Mouse (Mus musculus) heart, postnatal 36 days (tissue): ENCODE data around the gene Foxp3. TPM values are rescaled to one million over a fixed set of nuclear protein-coding genes. Genes with fewer than 3 reads are reported as not detected.

ENCODE experiments used
- DNase-seq, 2 experiments: peaks; one replicate each; pipeline ENCODE4 v3.0.0; 2021 to 2022
- intact Hi-C: fragments of 180-260 bp; cut with DNase I; formaldehyde crosslinking; loops from one replicate; pipeline ENCODE4 v1.15.1; 2025
- total RNA-seq, 2 experiments: library from RNA; stranded (reverse); gene quantifications; 2 replicates each; pipeline ENCODE4 v1.2.3; 2021

The Foxp3 gene
- total RNA-seq, 2 experiments from 2014 or later: not detected

DNA sequence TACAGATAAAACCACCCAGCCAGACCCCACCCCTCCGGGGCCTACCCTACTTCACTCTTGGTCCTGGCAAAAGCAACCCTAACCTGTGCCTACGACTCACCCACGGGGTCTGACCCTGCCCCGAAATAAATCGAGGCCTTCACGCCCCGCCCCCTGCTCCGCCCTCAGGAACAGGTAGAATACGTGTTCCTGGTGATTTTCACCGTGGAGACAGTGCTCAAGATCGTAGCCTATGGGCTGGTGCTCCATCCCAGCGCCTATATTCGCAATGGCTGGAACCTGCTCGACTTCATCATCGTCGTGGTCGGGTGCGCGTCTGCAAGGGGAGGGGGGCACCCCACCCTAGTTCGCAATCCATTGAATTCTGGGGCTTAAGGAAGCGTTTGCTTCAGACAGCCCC, 36.6 kb downstream of the Foxp3 start:
- intact Hi-C loops: no loop called here
- DNase-seq: no peak

DNA sequence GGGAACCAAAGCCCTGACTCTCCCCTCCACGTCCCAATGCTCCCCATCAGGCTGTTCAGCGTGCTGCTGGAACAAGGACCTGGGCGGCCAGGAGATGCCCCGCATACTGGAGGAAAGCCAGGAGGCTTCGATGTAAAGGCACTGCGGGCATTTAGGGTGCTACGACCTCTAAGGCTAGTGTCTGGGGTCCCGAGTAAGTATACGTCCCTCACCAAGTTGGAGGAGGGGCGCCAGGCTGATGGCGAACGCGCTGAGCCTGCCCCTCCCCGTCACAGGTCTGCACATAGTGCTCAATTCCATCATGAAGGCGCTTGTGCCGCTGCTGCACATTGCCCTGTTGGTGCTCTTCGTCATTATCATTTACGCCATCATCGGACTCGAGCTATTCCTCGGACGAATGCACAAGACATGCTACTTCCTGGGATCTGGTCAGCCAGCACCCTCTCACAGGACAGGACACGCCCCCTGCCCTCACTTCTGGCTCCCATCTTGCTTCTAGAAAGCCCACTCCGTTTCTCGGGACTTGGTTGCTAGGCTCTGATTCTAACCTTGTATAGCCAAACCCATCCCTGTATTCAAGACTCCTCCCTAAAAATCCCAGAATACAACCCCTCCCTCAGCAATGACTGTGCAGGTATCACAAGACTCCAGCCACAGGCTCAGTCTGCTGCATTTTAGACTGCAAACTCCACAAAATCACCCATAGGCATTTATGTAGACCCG, 37.3 kb downstream of the Foxp3 start:
- intact Hi-C loops: no loop called here
- no peak for DNase-seq

DNA sequence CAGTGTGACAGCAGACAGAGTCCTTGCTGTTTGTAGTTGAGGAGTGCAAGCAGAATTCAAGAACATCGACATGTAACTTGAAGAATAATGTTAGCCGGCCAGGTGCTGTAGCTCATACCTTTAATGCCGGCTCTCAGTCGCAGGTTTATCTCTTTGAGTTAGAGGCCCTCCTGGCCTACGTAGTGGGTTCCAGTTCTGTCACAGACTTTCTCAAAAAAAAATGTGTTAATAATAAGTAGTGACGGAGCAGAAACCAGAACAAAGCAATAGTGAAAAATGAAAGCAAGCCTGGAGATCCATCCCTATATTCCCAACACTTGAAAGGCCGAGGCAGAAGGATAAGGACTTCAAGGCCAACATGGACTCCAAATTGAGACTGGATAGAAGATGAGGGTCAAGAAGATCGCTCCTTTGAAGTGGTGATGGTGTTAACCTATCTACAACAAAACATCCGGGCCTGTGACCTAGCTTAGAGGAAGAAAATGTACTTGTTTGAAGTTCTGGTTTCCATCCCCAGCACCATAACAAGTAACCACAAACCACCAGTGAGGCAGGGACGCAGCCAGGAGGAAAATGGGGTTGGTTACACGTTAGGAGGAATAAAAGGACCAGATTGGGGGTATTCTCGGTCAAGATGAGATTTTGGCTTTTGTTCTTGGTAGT, 44.6 kb downstream of the Foxp3 start:
- intact Hi-C loops: no loop called here

DNA sequence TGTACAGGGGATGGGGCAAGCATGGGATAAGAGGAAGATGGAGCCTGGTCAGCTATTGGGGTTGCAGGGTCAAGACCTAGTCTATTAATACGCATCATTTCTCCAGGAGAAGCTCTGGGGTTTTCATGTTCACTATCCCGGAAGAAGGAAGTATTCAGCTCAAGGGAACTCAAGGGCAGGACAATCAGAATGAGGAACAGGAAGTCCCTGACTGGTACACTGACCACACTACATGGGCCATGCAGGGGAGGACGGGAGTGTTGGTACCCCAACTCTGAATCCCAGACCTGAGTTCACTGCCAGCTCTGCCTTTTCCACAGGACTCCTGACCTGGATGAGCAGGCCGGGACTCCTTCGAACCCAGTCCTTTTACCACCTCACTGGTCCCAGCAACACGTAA, 59.1 kb downstream of the Foxp3 start:
- DNase-seq: no peak
- intact Hi-C loops: no loop called here

More for the DNA sequence above, 44.6 kb downstream of the Foxp3 start:
- no peak for DNase-seq

DNA sequence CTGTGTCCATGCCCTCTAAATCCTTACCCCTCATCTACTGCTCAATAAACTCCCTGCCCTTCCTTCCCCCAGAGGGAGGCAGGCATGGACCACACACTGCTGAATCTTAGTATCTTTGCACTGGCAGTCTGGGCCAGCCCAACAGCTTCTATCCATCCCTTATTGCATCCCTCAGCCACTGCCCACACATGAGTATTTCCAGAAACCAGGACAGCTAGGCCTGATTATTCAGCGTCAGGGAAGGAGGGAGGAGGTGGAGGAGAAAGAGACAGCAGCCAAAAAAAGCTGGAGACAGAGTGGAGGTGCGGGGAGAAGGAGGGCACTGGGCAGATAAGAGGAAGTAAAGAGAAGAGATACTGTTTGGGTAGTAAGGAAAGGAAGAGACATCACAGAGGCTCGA, 61.7 kb downstream of the Foxp3 start:
- DNase-seq: no peak
- intact Hi-C loops: no loop called here

DNA sequence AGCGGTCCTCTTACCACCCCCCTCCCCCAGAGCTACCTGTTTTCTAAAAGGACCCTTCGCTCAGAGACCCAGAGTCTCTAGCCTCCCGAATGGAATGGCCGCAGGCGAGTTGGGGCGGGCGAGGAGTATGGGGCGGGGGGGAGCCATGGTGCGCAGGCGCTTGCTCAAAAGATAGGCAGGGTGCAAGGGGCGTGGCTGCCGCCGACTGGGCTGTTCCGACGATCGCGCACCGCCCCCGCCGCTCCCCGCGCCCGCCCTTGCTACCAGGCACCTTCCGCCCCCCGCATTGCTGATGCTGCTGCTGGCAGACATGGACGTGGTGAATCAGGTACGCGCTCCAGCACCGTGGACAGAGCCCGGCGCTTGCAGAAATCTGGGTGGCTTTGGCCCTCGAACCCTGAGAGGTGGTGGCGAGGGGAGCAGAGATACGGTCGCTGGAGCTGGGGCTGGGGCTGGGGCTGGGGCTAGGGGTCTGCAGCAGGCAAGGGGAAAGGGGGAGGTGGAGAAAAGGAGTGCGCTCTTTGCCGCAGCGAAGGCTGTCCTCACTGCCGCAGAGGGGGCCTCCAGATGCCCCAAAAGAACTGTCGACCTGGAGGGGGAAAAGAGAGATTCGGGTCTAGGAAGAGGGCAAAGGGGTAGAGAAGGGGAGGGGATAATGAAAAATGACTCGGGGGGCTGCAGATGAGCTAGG, 65.1 kb downstream of the Foxp3 start, which contains the start of gene Syp:
Gene Syp (plus strand): TSS at position 71 of the 691 bp plus-strand sequence.
- peak; percentile 45 to 66 for DNase-seq
- intact Hi-C loops: no loop called here

DNA sequence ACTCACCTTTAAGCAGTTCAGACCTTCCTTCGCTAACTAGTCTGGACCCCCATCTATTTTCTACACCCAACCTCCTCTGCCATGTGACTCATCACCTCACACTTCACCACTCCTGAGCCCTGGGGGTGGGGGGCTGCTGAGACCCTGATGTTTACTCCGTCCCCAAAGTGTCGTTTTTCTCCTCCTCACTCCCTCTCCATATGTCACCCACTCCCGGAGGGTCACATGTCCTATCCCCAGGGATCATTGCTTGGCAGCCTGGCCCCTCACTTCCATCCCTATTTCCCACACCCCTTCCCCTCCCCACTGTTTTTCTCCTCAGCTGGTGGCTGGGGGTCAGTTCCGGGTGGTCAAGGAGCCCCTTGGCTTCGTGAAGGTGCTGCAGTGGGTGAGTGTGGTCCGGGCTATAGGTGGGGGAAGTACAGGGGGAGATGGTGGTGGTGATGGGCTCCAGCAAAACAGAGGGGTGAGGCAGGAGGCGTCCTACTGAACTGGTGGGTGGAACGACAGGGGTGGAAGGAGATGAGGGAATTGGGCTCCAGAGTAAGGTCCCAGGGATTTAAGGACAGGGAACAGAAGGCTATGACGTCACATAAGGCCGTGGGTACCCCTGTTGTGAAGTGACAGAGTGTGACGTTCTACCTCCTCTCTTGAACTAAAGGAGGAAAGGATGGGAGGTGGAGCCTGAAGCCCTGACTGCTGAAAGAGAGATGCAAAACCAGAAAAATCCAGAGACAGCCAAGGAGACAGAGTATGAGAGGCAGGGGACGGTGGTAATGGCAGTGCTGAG, 66.3 kb downstream of the Foxp3 start:
- intact Hi-C loops: loop anchor here (5.0 kb wide), 1 partner anchor 217 kb away; no protein-coding TSS in a partner anchor
- no peak for DNase-seq

DNA sequence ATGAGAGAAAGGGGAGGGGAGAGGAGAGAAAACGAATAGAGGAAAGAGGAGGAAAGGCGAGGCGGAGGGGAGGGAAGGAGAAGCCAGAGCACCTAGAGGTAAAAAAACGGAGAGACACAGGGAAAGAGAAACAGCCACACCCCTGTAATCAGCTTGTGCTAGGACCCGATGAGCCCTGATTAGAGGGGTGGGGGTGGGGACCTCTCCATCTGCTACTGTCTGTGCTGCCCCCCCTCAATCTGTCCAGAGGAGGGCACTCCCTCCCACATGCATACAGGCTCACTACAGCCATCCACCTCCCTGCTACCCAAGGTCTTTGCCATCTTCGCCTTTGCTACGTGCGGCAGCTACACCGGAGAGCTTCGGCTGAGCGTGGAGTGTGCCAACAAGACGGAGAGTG, 67.3 kb downstream of the Foxp3 start:
- no peak for DNase-seq
- intact Hi-C loops: loop anchor here (5.0 kb wide), 1 partner anchor 218 kb away; no protein-coding TSS in a partner anchor

Other genes with a start within 250 kb of the Foxp3 start
- under 1 TPM; 0.76 to 0.92 TPM for gene Usp27x, start 197.8 kb upstream of the Foxp3 start, total RNA-seq
- 1 to 10 TPM; 2.0 to 3.0 TPM for gene Ppp1r3f, start 639 bp downstream of the Foxp3 start, total RNA-seq
- gene Ccdc22, start 31.9 kb downstream of the Foxp3 start, total RNA-seq: 10 to 100 TPM; 10.8 to 10.9 TPM
- not detected for gene Cacna1f, start 33.4 kb downstream of the Foxp3 start, total RNA-seq
- 1 to 10 TPM; 1.0 to 2.6 TPM for gene Syp, start 64.8 kb downstream of the Foxp3 start, total RNA-seq
- gene Prickle3, start 83.6 kb downstream of the Foxp3 start, total RNA-seq: 10 to 100 TPM; 17.0 to 26.0 TPM
- 10 to 100 TPM; 48.4 to 62.1 TPM for gene Plp2, start 97.7 kb downstream of the Foxp3 start, total RNA-seq
- 10 to 100 TPM; 25.2 to 33.2 TPM for gene Magix, start 107.6 kb downstream of the Foxp3 start, total RNA-seq
- gene Gpkow, start 123.5 kb downstream of the Foxp3 start, total RNA-seq: 10 to 100 TPM; 19.1 to 21.4 TPM
- gene Wdr45, start 140.7 kb downstream of the Foxp3 start, total RNA-seq: 10 to 100 TPM; 46.3 to 55.4 TPM
- under 1 TPM in 1 of 2 experiments, not detected in 1; 0.68 TPM for gene Gm45208, start 148.6 kb downstream of the Foxp3 start, total RNA-seq
- 1 to 10 TPM; 5.4 to 5.7 TPM for gene Praf2, start 154.8 kb downstream of the Foxp3 start, total RNA-seq
- 1 to 10 TPM in 1 of 2 experiments, under 1 TPM in 1; 0.42 to 1.8 TPM for gene Ccdc120, start 177.3 kb downstream of the Foxp3 start, total RNA-seq
- gene Tfe3, start 188.9 kb downstream of the Foxp3 start, total RNA-seq: 10 to 100 TPM; 14.3 to 17.3 TPM
- gene Gripap1, start 216.1 kb downstream of the Foxp3 start, total RNA-seq: 10 to 100 TPM; 25.1 to 25.4 TPM
- under 1 TPM; 0.19 to 0.28 TPM for gene Kcnd1, start 248.6 kb downstream of the Foxp3 start, total RNA-seq